Mouse (Mus musculus) cerebellum, postnatal 4 days (tissue): ENCODE data around the gene Plvap.

Experiments used
- DNase-seq, 2 experiments: peaks; one replicate each; pipeline ENCODE4 v3.0.0; 2022; ENCODE audit warnings: low spot score in 2 of 2, mixed read lengths in 1 of 2

Gene Plvap

GRCm38 (mm10) chr8:71526272-71526671 lies 14.7 kb upstream of the Plvap start:
- DNase-seq: no peak

GRCm38 (mm10) chr8:71525226-71526050 lies 13.9 kb upstream of the Plvap start, which contains the start of gene Ccdc194:
Gene Ccdc194 (minus strand): TSS chr8:71525711.
- DNase-seq: no peak

DNA sequence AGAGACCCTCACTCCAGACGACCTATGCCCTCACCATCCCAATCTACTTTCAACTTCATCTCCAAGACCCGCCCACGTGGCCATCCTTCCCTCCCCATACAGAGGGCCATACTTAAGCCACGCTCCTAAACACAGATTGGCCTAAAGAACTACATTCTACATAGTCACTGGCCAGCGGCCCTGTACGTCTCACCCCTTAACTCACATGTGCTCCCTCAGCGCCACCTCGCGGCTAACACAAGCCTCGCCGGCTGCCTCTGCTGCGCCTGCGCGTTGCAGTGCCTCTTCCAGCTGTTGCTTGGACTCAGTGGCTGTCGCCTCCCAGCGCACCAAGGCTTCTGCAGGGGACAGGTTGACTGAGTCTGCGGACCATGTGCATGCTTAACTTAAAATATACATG lies 10.1 kb upstream of the Plvap start:
- DNase-seq: peak; percentile 90 to 97

DNA sequence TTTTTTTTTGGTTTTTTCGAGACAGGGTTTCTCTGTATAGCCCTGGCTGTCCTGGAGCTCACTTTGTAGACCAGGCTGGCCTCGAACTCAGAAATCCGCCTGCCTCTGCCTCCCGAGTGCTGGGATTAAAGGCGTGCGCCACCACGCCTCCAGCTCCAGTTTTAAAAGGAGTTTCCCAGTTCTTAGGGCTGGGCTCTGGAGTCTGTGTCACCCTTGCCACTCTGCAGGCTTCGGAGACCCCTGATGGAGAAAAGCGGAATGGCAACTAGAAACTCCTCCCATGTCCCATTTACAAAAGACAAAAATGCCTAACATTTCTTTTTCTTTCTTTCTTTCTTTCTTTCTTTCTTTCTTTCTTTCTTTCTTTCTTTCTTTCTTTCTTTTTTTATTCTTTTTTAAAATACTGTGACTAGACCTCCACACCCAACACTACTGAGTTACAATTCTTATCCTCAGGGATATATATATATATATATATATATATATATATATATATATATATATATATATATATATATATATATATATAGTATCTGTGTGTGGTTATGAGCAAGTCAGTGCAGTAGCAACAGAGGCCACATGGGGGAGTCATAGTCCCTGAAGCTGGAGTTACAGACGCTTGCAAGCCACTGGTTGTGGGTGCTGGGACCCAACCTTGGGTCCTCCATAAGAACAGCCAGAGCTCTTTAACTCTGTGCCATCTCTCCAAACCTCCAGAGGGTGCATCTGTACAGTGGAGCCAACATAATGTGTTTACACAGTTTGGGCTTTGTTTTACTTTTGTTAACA lies 7.7 kb upstream of the Plvap start:
- peak in 1 of 2 experiments; percentile 66 for DNase-seq

DNA sequence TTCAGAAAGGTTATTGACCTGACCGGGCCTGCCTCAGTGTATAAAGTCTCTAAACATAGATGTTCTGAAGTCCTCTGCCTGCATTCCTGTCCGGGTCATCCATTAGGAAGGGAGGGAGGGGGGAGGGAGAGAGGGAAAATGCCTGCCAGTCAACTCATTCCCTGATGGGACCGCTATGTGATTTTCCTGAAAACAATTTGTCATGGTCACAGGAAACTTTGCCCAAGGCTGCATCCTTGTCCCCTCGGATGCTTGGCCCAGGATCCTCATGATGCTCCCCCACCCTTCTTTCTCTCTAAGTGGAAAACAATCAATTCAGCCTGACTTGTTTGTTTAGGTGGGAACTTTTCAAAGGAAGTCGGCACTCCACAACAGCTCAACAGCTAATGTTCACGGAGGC lies 5.2 kb upstream of the Plvap start:
- no peak for DNase-seq

GRCm38 (mm10) chr8:71515043-71515442 lies 3.5 kb upstream of the Plvap start:
- no peak for DNase-seq

DNA sequence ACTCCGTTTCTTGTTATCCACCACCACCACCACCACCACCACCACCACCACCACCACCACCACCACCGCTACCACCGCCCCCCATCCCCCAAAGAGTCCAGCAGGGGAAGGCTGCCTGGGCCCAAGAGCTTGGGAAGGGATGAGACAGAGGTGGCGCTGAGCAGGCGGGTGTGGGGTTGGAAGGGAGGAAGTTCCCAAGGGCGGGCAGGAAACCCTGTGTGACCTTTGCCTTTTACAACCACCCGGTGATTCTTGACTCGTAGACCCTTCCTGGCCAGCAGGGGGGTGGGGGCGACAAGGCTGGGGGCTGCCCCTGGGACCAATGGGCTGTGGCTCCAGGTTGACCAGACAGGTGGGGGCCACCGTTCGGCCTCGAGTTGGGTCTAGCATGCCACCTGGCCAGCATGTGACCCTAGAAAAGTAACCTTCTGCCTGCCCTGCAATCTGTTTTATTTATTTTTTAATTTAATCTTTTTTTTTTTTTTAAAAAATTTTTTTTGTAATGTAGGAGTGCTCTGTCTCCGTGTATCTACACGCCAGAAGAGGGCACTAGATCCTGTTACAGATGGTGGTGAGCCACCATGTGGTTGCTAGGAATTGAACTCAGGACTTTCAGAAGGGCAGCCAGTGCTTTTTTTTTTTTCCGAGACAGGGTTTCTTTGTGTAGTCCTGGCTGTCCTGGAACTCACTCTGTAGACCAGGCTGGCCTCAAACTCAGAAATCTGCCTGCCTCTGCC lies 1.6 kb upstream of the Plvap start:
- no peak for DNase-seq

DNA sequence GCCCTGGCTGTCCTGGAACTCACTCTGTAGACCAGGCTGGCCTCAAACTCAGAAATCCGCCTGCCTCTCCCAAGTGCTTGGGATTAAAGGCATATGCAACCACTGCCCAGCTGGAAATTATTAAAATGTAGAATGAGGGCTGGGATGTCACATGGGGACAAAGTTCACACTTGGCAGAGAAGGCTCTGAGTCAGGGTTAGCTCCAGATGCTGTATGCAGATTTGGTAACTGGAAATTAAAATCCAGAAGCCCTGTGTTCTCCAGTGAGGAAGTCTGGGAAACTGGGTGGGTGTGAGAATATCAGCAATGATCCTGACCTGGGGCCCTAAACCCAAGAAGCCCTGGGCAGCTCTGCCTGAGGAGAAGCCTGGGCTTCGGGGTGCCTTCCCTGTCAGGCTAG lies 2.2 kb downstream of the Plvap start:
- no peak for DNase-seq

GRCm38 (mm10) chr8:71507589-71508104 lies 3.9 kb downstream of the Plvap start:
- peak; percentile 34 to 67 for DNase-seq

DNA sequence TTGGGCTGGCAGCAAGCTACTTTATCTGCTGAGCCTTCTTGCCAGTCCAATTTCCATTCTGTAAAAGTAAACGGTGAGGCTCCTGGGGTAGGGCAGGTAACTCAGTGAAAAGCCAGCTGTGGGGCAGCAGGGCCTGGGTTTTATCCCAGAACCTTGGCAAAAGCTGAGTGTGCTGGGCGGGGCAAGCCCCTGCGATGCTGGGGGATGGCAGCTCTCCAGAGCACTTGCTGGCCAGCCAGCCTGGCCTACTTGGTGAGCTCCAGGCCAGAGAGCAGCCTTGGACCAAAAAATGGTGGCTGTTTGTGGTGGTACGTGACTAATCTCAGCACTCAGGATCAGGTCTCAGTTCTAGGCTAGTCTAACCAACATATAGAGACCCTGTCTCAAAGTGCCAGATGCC lies 5.6 kb downstream of the Plvap start:
- DNase-seq: no peak

GRCm38 (mm10) chr8:71505326-71505725 lies 6.2 kb downstream of the Plvap start:
- DNase-seq: no peak

GRCm38 (mm10) chr8:71504349-71504748 lies 7.2 kb downstream of the Plvap start:
- no peak for DNase-seq

- no peak for DNase-seq
Observed at GRCm38 (mm10) chr8:71498816-71499690, 12.5 kb downstream of the Plvap start.

DNA sequence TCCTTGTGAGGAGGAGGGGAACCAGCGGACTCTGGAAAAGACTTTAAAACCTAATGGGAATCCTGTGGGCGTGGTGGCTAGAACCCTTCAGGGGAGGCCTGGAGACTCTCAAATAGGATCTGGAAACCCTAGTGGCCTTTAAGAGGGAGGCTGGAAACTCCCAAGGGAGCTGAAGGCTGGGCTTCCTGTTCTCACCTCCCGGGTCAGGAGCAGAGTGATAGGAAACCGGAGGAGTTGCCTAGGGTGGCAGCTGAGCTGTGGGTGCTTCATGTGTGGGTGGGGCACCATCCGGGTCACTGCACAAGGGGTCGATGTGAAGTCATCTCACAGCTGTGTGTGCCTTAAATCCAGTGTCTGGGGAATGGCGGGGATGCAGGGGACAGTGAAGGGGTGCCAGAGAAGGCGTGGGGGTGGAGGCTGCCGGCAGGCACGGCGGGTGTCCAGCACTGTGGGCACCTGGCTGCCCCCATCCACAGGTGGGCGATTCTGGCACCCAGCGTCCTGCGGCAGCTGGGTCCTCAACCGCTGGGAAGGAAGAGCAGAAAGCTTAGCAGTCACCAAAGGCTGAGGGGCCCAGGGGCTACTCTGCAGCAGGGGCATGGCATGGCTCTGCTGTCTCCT lies 13.6 kb downstream of the Plvap start:
- no peak for DNase-seq

DNA sequence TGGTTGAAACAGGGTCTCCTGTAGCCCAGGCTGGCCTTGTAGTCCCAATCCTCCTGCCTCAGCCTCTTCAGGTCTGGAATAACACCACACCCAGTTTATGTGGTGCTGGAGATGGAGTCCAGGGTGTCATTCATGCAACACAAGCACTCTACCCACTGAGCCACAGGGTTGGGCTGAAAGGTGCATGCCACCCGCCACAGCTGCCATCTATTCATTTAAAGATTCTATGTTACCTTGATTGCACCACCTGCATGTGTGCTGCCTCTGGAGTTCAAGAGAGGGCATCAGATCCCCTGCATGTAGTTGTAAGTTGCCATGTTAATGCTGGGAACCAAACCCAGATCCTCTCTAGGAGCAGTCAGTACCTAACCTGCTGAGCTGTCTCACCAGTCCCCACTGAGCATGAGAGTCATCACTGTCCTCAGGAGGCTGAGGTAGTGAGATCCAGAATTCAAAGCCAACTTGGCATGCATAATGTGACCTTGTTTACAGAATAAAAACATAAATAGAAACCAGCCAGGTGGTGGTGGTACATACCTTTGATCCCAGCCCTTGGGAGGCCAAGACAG lies 14.4 kb downstream of the Plvap start:
- DNase-seq: no peak

DNA sequence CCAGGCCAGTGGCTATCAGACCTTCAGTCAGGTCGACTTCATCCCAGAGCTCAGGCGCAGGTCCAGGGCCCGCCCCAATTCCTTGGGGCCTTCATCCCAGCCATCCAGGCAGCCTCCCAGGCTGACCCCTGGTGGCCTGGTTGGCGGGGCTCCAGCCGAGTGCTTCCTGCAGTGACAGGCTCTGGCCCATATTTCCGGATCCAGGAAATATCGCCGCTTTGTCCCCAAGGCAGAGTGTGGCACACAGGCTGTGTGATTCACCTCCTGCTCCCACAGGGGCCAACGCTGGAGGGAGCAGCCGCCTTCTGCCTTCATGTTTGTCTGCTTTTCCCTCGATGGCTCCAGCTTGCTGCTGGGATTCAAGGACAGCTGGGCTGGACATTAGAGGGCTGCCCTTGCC lies 15.1 kb downstream of the Plvap start:
- peak; percentile 53 to 60 for DNase-seq

- DNase-seq: no peak
Observed at GRCm38 (mm10) chr8:71495811-71496210, 15.7 kb downstream of the Plvap start.

DNA sequence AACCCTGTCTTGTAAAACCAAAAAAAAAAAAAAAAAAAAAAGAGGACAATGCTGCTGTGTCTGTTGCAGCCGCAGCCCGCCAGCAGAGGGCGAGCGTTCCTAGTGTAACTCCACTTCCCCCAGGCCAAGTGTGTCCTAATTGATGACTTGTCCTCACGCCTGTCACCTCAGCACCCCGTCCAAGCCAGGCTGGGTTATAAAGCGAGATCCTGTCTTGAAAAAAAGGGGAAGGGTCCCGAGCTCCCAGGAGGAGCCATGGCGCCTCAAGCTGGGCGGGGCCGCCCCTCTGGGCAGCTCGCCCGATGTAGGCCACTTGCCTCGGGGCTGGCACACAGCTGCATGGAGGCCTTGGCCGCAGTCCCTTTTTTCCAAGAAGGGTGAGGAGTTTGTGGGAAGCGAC lies 16.5 kb downstream of the Plvap start:
- DNase-seq: peak; percentile 66 to 79

DNA sequence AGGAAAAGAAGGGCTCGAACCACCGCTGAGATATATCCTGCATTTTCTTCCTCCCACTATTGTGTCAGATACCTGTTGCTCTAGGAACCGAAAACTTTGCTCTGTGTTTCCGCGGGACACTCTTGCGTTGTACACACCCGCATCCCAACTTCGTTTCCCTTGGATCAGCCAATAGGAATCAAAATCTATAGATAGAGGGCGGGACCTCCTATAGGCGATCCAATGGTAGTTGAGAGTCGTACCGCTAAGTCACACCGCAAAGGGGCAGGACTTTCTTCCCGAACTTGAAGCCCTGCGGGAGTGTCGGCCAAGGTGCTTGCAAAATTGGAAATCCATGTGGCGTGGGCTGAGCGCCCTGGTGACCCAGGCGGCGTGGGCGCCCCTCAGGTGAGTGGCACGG lies 23.1 kb downstream of the Plvap start:
- DNase-seq: peak; percentile 62 to 84
